Mouse (Mus musculus) adrenal gland, postnatal 25 days (tissue): Measurements from ENCODE around the gene Zcchc2. TPM values are rescaled to one million over a fixed set of nuclear protein-coding genes. Genes with fewer than 3 reads are reported as not detected.

Experiments used
- DNase-seq: peaks from one replicate; pipeline ENCODE4 v3.0.0; 2021; ENCODE audit warnings: mixed read lengths
- total RNA-seq: library from RNA; stranded (reverse); gene quantifications from 2 replicates; pipeline ENCODE4 v1.2.3, GENCODE M21; 2021

The Zcchc2 gene
- total RNA-seq, 1 experiment from 2014 or later = 23.0 TPM

GRCm38 (mm10) chr1:106036861-106037599 lies 46.8 kb downstream of the Zcchc2 start:
- peak; percentile 60 for DNase-seq

- no peak for DNase-seq
Measured at GRCm38 (mm10) chr1:106039326-106039725, 49.1 kb downstream of the Zcchc2 start.

GRCm38 (mm10) chr1:106040271-106040670 lies 50.1 kb downstream of the Zcchc2 start:
- DNase-seq = peak; percentile 41

GRCm38 (mm10) chr1:106042221-106042620 lies 52.0 kb downstream of the Zcchc2 start:
- no peak for DNase-seq

GRCm38 (mm10) chr1:106043053-106043820 lies 53.0 kb downstream of the Zcchc2 start:
- DNase-seq = no peak

- DNase-seq = no peak
Measured at GRCm38 (mm10) chr1:106049036-106049435, 58.8 kb downstream of the Zcchc2 start.

- DNase-seq = no peak
Measured at GRCm38 (mm10) chr1:106054978-106055377, 64.8 kb downstream of the Zcchc2 start.

- DNase-seq = no peak
Measured at GRCm38 (mm10) chr1:106058355-106058754, 68.1 kb downstream of the Zcchc2 start.

- no peak for DNase-seq
Measured at GRCm38 (mm10) chr1:106059516-106060277, 69.5 kb downstream of the Zcchc2 start.

GRCm38 (mm10) chr1:106061185-106061910 lies 71.1 kb downstream of the Zcchc2 start:
- no peak for DNase-seq

GRCm38 (mm10) chr1:106062891-106063590 lies 72.8 kb downstream of the Zcchc2 start:
- DNase-seq = no peak

GRCm38 (mm10) chr1:106063591-106064170 lies 73.5 kb downstream of the Zcchc2 start:
- DNase-seq = no peak

- DNase-seq = no peak
Measured at GRCm38 (mm10) chr1:106064291-106064690, 74.1 kb downstream of the Zcchc2 start.

- peak; percentile 12 for DNase-seq
Measured at GRCm38 (mm10) chr1:106064711-106065110, 74.5 kb downstream of the Zcchc2 start.

- no peak for DNase-seq
Measured at GRCm38 (mm10) chr1:106065679-106066078, 75.5 kb downstream of the Zcchc2 start.

- DNase-seq = no peak
Measured at GRCm38 (mm10) chr1:106067306-106067705, 77.1 kb downstream of the Zcchc2 start.

- DNase-seq = no peak
Measured at GRCm38 (mm10) chr1:106069867-106070543, 79.8 kb downstream of the Zcchc2 start.

- no peak for DNase-seq
Measured at GRCm38 (mm10) chr1:106070814-106071213, 80.6 kb downstream of the Zcchc2 start.

- DNase-seq = peak; percentile 72
Measured at GRCm38 (mm10) chr1:106071237-106072070, 81.2 kb downstream of the Zcchc2 start.

GRCm38 (mm10) chr1:106072071-106072440 lies 81.8 kb downstream of the Zcchc2 start:
- DNase-seq = no peak
